Mouse (Mus musculus) midbrain, embryonic 10.5 days (tissue): Measurements from ENCODE around the gene Gm20388. TPM values are rescaled to one million over a fixed set of nuclear protein-coding genes. Genes with fewer than 3 reads are reported as not detected.

ENCODE experiments used
- DNase-seq: peaks from one replicate; pipeline ENCODE4 v3.0.0-alpha.2; 2017; ENCODE audit warnings: low spot score
- H3K27ac ChIP-seq: fragments of 300-500 bp; sonication (generic); replicated peaks from 2 replicates; pipeline ENCODE4 v1.5.1; 2016; ENCODE audit warnings: mild to moderate bottlenecking
- H3K27me3 ChIP-seq: fragments of 300-500 bp; sonication (generic); 2 replicates; pipeline ENCODE4 v1.6.1; 2016; ENCODE audit warnings: low read depth, mild to moderate bottlenecking; ENCODE audit not compliant: poor library complexity, severe bottlenecking
- H3K36me3 ChIP-seq: fragments of 300-500 bp; sonication (generic); 2 replicates; pipeline ENCODE4 v1.6.1; 2016; ENCODE audit warnings: mild to moderate bottlenecking, moderate library complexity
- H3K4me1 ChIP-seq: fragments of 300-500 bp; sonication (generic); 2 replicates; pipeline ENCODE4 v1.6.1; 2016
- H3K4me3 ChIP-seq: fragments of 300-500 bp; sonication (generic); 2 replicates; pipeline ENCODE4 v1.5.1; 2016; ENCODE audit warnings: mild to moderate bottlenecking, moderate library complexity
- H3K9me3 ChIP-seq: fragments of 300-500 bp; sonication (generic); replicated peaks from 2 replicates; pipeline ENCODE4 v1.6.1; 2016; ENCODE audit warnings: mild to moderate bottlenecking
- WGBS: fragments of 180-500 bp; shearing (Covaris S2); methylation state at CpG from one replicate; pipeline ENCODE4 v1.1.7; 2016; 5-methylcytosine and 5-hydroxymethylcytosine counted together
- polyA plus RNA-seq: library from polyadenylated mRNA; unstranded; fragments of >200 nt; fragmentation: Nextera tagmentation; extraction: Ambion mirVana; gene quantifications from 2 replicates; pipeline ENCODE4 v1.2.1, GENCODE M21; 2016

Gene Gm20388
- polyA plus RNA-seq, 1 experiment from 2014 or later, result 7.1 TPM

DNA sequence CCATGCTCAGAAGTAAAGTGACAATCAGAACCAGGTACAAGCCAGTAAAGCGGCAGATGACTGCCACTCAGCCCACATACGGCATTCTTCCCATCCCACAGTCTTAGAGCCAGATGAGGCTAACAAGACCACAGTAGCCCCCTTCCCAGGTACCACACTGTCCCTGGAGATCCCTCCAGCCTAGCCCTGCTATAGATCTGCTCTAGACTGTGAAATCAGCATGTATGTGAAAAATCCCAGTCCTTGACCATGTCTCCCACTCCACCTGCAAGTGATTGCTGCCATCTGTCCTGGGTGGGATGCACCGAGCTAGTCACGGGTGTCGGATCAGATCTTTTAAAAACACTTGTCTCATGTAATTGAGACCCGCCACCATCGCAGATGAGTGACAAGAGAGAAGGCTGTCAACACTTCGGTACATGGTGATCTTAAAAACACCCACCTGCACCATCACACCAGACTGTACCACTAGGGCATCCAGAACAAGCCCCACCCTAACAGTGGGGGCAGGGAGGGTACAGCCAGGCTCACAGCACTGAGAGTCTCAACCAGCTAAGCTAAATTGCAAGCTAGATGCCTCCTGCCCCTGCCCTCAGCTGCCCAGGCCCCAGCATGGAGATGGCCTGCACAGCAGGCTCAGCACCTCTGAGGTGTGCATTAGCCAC lies 669.8 kb downstream of the Gm20388 start:
- Histone ChIP-seq H3K9me3 (no peaks in the 10 kb centered on the region), H3K36me3 (peaks cover 98% of the 10 kb centered on the region), H3K27me3 (no peaks in the 10 kb centered on the region), H3K4me3 (no peak overlapping the region), H3K4me1 (peaks cover 27% of the 10 kb centered on the region), H3K27ac (no peak overlapping the region)
- WGBS, result 93% methylated on average over 8 of the region's 8 CpGs
- DNase-seq, result no peak

- Histone ChIP-seq H3K36me3 (peaks cover 96% of the 10 kb centered on the region), H3K4me1 (peaks cover 18% of the 10 kb centered on the region), H3K27ac (no peak overlapping the region), H3K27me3 (no peaks in the 10 kb centered on the region), H3K4me3 (no peak overlapping the region), H3K9me3 (no peaks in the 10 kb centered on the region)
- no peak for DNase-seq
- WGBS, result 92% methylated on average over 12 of the region's 12 CpGs
Measured at GRCm38 (mm10) chr8:120581329-120581728, 670.7 kb downstream of the Gm20388 start.

- H3K27ac ChIP-seq, result no peak overlapping the region
- H3K4me3 ChIP-seq, result no peak overlapping the region
- H3K27me3 ChIP-seq, result no peaks in the 10 kb centered on the region
- 87% methylated on average over 8 of the region's 8 CpGs for WGBS
- peaks cover 96% of the 10 kb centered on the region for H3K36me3 ChIP-seq
- H3K4me1 ChIP-seq, result peaks cover 17% of the 10 kb centered on the region
- no peaks in the 10 kb centered on the region for H3K9me3 ChIP-seq
- DNase-seq, result no peak
Measured at GRCm38 (mm10) chr8:120581811-120582210, 671.2 kb downstream of the Gm20388 start.

GRCm38 (mm10) chr8:120585521-120585920 lies 674.9 kb downstream of the Gm20388 start:
- Histone ChIP-seq H3K4me1 (peaks cover 36% of the 10 kb centered on the region), H3K4me3 (no peak overlapping the region), H3K27ac (no peak overlapping the region; the same call in 1 of the 2 replicates), H3K36me3 (peaks cover 69% of the 10 kb centered on the region), H3K9me3 (no peaks in the 10 kb centered on the region), H3K27me3 (no peaks in the 10 kb centered on the region)
- no peak for DNase-seq
- 92% methylated on average over 10 of the region's 10 CpGs for WGBS

GRCm38 (mm10) chr8:120588908-120589771 lies 678.5 kb downstream of the Gm20388 start, which contains the start of gene Gins2:
Gins2 (minus strand) TSS chr8:120589304.
- peak; percentile 100 for DNase-seq
- H3K27ac ChIP-seq, result peak within 1 kb of the TSS; percentile 89
- H3K36me3 ChIP-seq, result peaks cover 35% of the 10 kb centered on the region
- peak within 1 kb of the TSS; percentile 74 for H3K4me3 ChIP-seq
- no peaks in the 10 kb centered on the region for H3K9me3 ChIP-seq
- no peaks in the 10 kb centered on the region for H3K27me3 ChIP-seq
- under 1% methylated on average over 67 of the region's 67 CpGs for WGBS
- H3K4me1 ChIP-seq, result peaks cover 48% of the 10 kb centered on the region

DNA sequence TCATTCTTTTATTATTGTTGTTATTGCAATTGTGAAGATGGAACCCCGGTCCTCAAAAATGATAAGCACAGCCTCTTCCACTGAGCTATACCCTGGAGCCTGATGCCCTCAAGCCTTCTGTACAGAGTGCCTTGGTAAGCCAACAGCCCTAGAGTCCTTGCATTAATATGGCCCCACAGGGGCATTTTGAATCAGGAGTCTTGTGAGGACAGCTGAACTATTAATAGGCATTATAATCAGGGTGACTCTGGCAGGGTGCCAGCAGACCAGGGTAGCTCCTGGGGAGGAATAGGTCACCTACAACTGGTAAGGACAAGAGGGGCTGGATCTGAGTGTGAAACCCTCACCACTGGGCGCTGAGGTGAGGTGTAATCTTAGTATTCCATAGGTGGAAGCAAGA lies 679.3 kb downstream of the Gm20388 start:
- 56% methylated on average over 2 of the region's 2 CpGs for WGBS
- no peak for DNase-seq
- peaks cover 27% of the 10 kb centered on the region for H3K36me3 ChIP-seq
- peak overlapping the region; percentile 74 for H3K4me3 ChIP-seq
- H3K4me1 ChIP-seq, result peaks cover 44% of the 10 kb centered on the region
- H3K27me3 ChIP-seq, result no peaks in the 10 kb centered on the region
- peak overlapping the region; percentile 77 for H3K27ac ChIP-seq
- H3K9me3 ChIP-seq, result no peaks in the 10 kb centered on the region

DNA sequence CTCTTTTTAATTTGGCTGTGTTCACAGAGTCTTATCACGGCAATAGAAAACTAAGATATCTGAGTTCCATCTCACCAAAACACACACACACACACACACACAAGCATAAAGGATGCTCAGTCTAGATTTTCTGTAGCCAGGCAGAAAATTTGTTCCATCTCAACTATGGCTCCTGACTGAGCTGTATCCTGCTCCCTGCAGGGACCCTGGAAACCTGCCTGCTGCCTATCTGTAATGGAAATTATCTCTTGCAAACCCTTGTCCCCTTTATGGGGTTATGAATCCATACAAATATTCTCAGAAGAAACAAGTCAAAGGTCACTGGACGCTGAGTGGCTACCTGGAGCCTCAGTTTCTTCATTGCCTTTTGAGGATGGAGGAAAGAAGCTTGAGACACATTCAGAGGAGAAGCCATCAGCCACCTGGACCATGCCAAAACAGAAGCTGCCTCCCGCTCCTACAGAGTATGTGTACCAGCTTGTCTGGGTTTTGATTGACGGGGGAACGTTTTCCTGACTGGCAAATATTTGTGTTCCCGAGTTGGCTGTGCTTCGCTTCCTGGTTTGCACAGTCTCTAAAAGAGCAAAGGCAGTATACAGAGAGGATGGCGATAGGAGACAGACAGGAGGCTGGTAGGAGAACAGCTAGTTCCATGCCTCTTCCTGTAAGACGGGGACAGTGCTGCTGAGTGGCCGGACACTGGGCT lies 681.1 kb downstream of the Gm20388 start:
- WGBS, result 82% methylated on average over 10 of the region's 10 CpGs

GRCm38 (mm10) chr8:120594571-120594970 lies 683.9 kb downstream of the Gm20388 start:
- WGBS, result 89% methylated on average over 5 of the region's 5 CpGs
- Histone ChIP-seq H3K36me3 (no peaks in the 10 kb centered on the region), H3K27me3 (peaks cover 18% of the 10 kb centered on the region), H3K4me1 (peaks cover 26% of the 10 kb centered on the region), H3K4me3 (no peak overlapping the region), H3K9me3 (no peaks in the 10 kb centered on the region), H3K27ac (no peak overlapping the region)
- no peak for DNase-seq

More for the DNA sequence above, 681.1 kb downstream of the Gm20388 start:
- peaks cover 10% of the 10 kb centered on the region for H3K36me3 ChIP-seq
- no peak overlapping the region for H3K27ac ChIP-seq
- no peak overlapping the region for H3K4me3 ChIP-seq
- H3K9me3 ChIP-seq, result no peaks in the 10 kb centered on the region
- no peaks in the 10 kb centered on the region for H3K27me3 ChIP-seq
- DNase-seq, result no peak
- H3K4me1 ChIP-seq, result peaks cover 42% of the 10 kb centered on the region

DNA sequence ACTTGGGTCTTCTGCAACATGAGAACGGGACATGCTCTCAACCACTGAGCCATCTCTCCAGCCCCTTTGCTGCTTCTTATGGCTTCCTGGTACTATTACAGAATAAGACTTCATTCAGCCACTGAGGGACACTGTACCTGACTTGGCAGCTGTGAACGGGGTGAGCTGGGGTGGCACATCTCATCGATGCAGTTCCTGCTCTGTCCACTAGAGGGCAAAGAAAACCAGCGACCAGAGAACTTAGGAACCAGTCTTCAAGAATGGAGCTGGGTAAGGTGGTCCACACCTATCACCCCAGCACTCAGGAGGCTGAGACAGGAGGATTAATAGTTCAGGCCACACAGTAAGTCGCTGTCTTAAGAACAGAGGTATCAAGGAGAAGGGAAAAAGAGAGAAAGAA lies 685.3 kb downstream of the Gm20388 start:
- H3K27me3 ChIP-seq, result peaks cover 18% of the 10 kb centered on the region
- H3K4me3 ChIP-seq, result no peak overlapping the region
- H3K36me3 ChIP-seq, result no peaks in the 10 kb centered on the region
- DNase-seq, result peak; percentile 79
- no peaks in the 10 kb centered on the region; the same call in 1 of the 2 replicates for H3K9me3 ChIP-seq
- H3K4me1 ChIP-seq, result peaks cover 20% of the 10 kb centered on the region
- no peak overlapping the region; the same call in 1 of the 2 replicates for H3K27ac ChIP-seq
- 10% methylated on average over 5 of the region's 5 CpGs for WGBS

GRCm38 (mm10) chr8:120598579-120598978 lies 687.9 kb downstream of the Gm20388 start:
- 35% methylated on average over 24 of the region's 24 CpGs for WGBS
- peak overlapping the region; percentile 42; the same call in 1 of the 2 replicates for H3K27ac ChIP-seq
- peaks cover 20% of the 10 kb centered on the region for H3K4me1 ChIP-seq
- peaks cover 7% of the 10 kb centered on the region; the same call in 1 of the 2 replicates for H3K9me3 ChIP-seq
- DNase-seq, result no peak
- no peak overlapping the region; the same call in 1 of the 2 replicates for H3K4me3 ChIP-seq
- no peaks in the 10 kb centered on the region for H3K36me3 ChIP-seq
- H3K27me3 ChIP-seq, result peaks cover 18% of the 10 kb centered on the region

DNA sequence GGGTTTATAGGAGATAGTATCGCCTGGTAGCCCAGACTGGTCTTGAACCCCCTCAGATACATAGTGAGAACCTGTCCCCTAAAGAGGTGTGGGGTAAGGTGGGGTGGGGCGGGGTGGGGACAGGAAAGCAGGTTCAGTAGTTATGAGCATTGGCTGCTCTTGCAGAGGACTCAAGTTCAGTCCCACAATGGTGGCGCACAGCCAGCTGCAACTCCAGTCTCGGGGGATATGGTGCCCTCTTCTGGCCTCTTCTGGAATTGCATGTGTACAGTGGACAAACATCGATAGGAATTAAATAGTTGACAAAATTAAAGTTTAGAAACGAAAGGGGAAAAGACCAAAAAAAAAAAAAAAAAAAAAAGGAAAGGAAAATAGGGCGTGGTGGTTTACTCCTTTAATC lies 688.9 kb downstream of the Gm20388 start:
- Histone ChIP-seq H3K27ac (no peak overlapping the region), H3K4me3 (no peak overlapping the region), H3K36me3 (no peaks in the 10 kb centered on the region), H3K4me1 (peaks cover 20% of the 10 kb centered on the region), H3K9me3 (peaks cover 7% of the 10 kb centered on the region; the same call in 1 of the 2 replicates), H3K27me3 (peaks cover 18% of the 10 kb centered on the region)
- 55% methylated on average over 7 of the region's 7 CpGs for WGBS
- peak; percentile 68 for DNase-seq

- Histone ChIP-seq H3K4me1 (peaks cover 30% of the 10 kb centered on the region), H3K4me3 (no peak overlapping the region), H3K36me3 (no peaks in the 10 kb centered on the region), H3K27me3 (peaks cover 17% of the 10 kb centered on the region), H3K27ac (peak overlapping the region; percentile 58), H3K9me3 (peaks cover 7% of the 10 kb centered on the region; the same call in 1 of the 2 replicates)
- 47% methylated on average over 6 of the region's 6 CpGs for WGBS
- DNase-seq, result no peak
Measured at GRCm38 (mm10) chr8:120602672-120603071, 692.0 kb downstream of the Gm20388 start.
